Mouse (Mus musculus) erythroblast, embryonic 14.5 days (primary cell): ENCODE data around the gene Olfr1045. TPM values are rescaled to one million over a fixed set of nuclear protein-coding genes. Genes with fewer than 3 reads are reported as not detected.
"Not testable (repeated sequence)": the region's sequence is repeated elsewhere in the genome, so short reads cannot be mapped to it uniquely, and the experiment has no call there.

ENCODE experiments used
- H3K27me3 ChIP-seq: 2 replicates; pipeline ENCODE4 v1.6.1; 2012; ENCODE audit warnings: inconsistent platforms; ENCODE audit not compliant: control insufficient read depth
- H3K36me3 ChIP-seq: 2 replicates; pipeline ENCODE4 v1.6.1; 2012; ENCODE audit warnings: mild to moderate bottlenecking, inconsistent platforms; ENCODE audit not compliant: control insufficient read depth
- H3K4me1 ChIP-seq: 2 replicates; pipeline ENCODE4 v1.6.1; 2012; ENCODE audit warnings: inconsistent platforms; ENCODE audit not compliant: control insufficient read depth
- H3K4me3 ChIP-seq: replicated peaks from 2 replicates; pipeline ENCODE3; 2012; ENCODE audit warnings: moderate library complexity, mild to moderate bottlenecking, inconsistent platforms
- H3K9me3 ChIP-seq: 2 replicates; pipeline ENCODE4 v1.6.1; 2012; ENCODE audit warnings: low read length, inconsistent platforms, mixed read lengths; ENCODE audit not compliant: control insufficient read depth
- GATA1 ChIP-seq: IDR thresholded peaks from 2 replicates; pipeline ENCODE4 v1.6.1; 2012; ENCODE audit warnings: low read length, inconsistent platforms, mixed read lengths
- TAL1 ChIP-seq: IDR thresholded peaks from 3 replicates; pipeline ENCODE4 v1.6.1; 2012; ENCODE audit warnings: low read length, inconsistent platforms, mixed read lengths
- polyA plus RNA-seq: library from polyadenylated mRNA; stranded (reverse); fragments of >175 nt; gene quantifications from 2 replicates; pipeline ENCODE4 v1.2.3, GENCODE M21; 2012

The Olfr1045 gene
- polyA plus RNA-seq, result not detected in 2 replicates

- Histone ChIP-seq H3K36me3 (no peaks in the 10 kb centered on the region), H3K4me1 (no peaks in the 10 kb centered on the region), H3K9me3 (peaks cover 2% of the 10 kb centered on the region; the same call in 1 of the 2 replicates), H3K4me3 (no peak within 1 kb of the TSS), H3K27me3 (no peaks in the 10 kb centered on the region)
- TF ChIP-seq TAL1, result no peak
- no peak for TF ChIP-seq GATA1
Measured at GRCm38 (mm10) chr2:86202909-86203308, at the start of gene Olfr1045. Gene Olfr1045 (minus strand): TSS chr2:86203009.

- Histone ChIP-seq H3K4me3 (no peak within 1 kb of the TSS), H3K9me3 (peaks cover 3% of the 10 kb centered on the region), H3K4me1 (no peaks in the 10 kb centered on the region), H3K27me3 (no peaks in the 10 kb centered on the region), H3K36me3 (no peaks in the 10 kb centered on the region)
- TF ChIP-seq TAL1 (no peak), GATA1 (no peak)
Measured at GRCm38 (mm10) chr2:86240189-86240588, 37.4 kb upstream of the Olfr1045 start, which contains the start of gene Olfr1048. Gene Olfr1048 (minus strand): TSS chr2:86240289.

GRCm38 (mm10) chr2:86231301-86231700 is 28.5 kb upstream of the Olfr1045 start, which contains the start of gene Olfr1047:
Gene Olfr1047 (minus strand): TSS chr2:86231401.
- TF ChIP-seq GATA1 (no peak), TAL1 (no peak)
- Histone ChIP-seq H3K4me1 (no peaks in the 10 kb centered on the region), H3K36me3 (no peaks in the 10 kb centered on the region)

GRCm38 (mm10) chr2:86219214-86219613 is 16.4 kb upstream of the Olfr1045 start, which contains the start of gene Olfr1046:
Gene Olfr1046 (minus strand): TSS chr2:86219314.
- peaks cover 1% of the 10 kb centered on the region; the same call in 1 of the 2 replicates for H3K9me3 ChIP-seq
- H3K27me3 ChIP-seq, result no peaks in the 10 kb centered on the region
- H3K36me3 ChIP-seq, result no peaks in the 10 kb centered on the region
- no peak within 1 kb of the TSS for H3K4me3 ChIP-seq
- no peaks in the 10 kb centered on the region for H3K4me1 ChIP-seq
- no peak for TF ChIP-seq TAL1
- no peak for TF ChIP-seq GATA1

More at GRCm38 (mm10) chr2:86231301-86231700, 28.5 kb upstream of the Olfr1045 start, which contains the start of gene Olfr1047:
- peaks cover 7% of the 10 kb centered on the region for H3K9me3 ChIP-seq
- H3K27me3 ChIP-seq, result no peaks in the 10 kb centered on the region
- H3K4me3 ChIP-seq, result no peak within 1 kb of the TSS

- no peaks in the 10 kb centered on the region for H3K36me3 ChIP-seq
- peaks cover 2% of the 10 kb centered on the region; the same call in 1 of the 2 replicates for H3K9me3 ChIP-seq
- H3K27me3 ChIP-seq, result no peaks in the 10 kb centered on the region
- no peak overlapping the region for H3K4me3 ChIP-seq
- TF ChIP-seq TAL1, result no peak
- H3K4me1 ChIP-seq, result no peaks in the 10 kb centered on the region
Measured at GRCm38 (mm10) chr2:86195863-86196262, 6.9 kb downstream of the Olfr1045 start.

GRCm38 (mm10) chr2:86185583-86185982 is 17.2 kb downstream of the Olfr1045 start, which contains the start of gene Olfr52:
Gene Olfr52 (minus strand): TSS chr2:86185683.
- H3K4me3 ChIP-seq, result no peak within 1 kb of the TSS
- H3K27me3 ChIP-seq, result no peaks in the 10 kb centered on the region
- H3K36me3 ChIP-seq, result no peaks in the 10 kb centered on the region
- peaks cover 5% of the 10 kb centered on the region for H3K9me3 ChIP-seq
- TF ChIP-seq TAL1, result no peak
- no peak for TF ChIP-seq GATA1
- H3K4me1 ChIP-seq, result no peaks in the 10 kb centered on the region

GRCm38 (mm10) chr2:86179950-86180349 is 22.9 kb downstream of the Olfr1045 start:
- no peaks in the 10 kb centered on the region for H3K27me3 ChIP-seq
- H3K4me3 ChIP-seq, result no peak overlapping the region
- TF ChIP-seq GATA1 (no peak), TAL1 (no peak)
- no peaks in the 10 kb centered on the region for H3K36me3 ChIP-seq
- no peaks in the 10 kb centered on the region for H3K4me1 ChIP-seq
- H3K9me3 ChIP-seq, result 0 out of 2 replicates have a peak, but pooled peaks cover 2% of the 10 kb centered on the region

- Histone ChIP-seq H3K4me1 (no peaks in the 10 kb centered on the region), H3K36me3 (no peaks in the 10 kb centered on the region), H3K9me3 (0 out of 2 replicates have a peak, but pooled peaks cover 2% of the 10 kb centered on the region), H3K4me3 (no peak within 1 kb of the TSS), H3K27me3 (no peaks in the 10 kb centered on the region)
- TF ChIP-seq GATA1, result no peak
- no peak for TF ChIP-seq TAL1
Measured at GRCm38 (mm10) chr2:86177720-86178119, 25.1 kb downstream of the Olfr1045 start, which contains the start of gene Olfr1044. Gene Olfr1044 (minus strand): TSS chr2:86177820.

- H3K4me3 ChIP-seq, H3K36me3 ChIP-seq, H3K27me3 ChIP-seq, H3K9me3 ChIP-seq, H3K4me1 ChIP-seq: not testable (repeated sequence)
Measured at GRCm38 (mm10) chr2:86175422-86175821, 27.4 kb downstream of the Olfr1045 start.

GRCm38 (mm10) chr2:86167422-86167821 is 35.4 kb downstream of the Olfr1045 start, which contains the start of gene Olfr1043:
Gene Olfr1043 (minus strand): TSS chr2:86167522.
- Histone ChIP-seq H3K27me3 (no peaks in the 10 kb centered on the region), H3K36me3 (no peaks in the 10 kb centered on the region), H3K9me3 (no peaks in the 10 kb centered on the region; the same call in 1 of the 2 replicates), H3K4me3 (no peak within 1 kb of the TSS), H3K4me1 (no peaks in the 10 kb centered on the region)
- TF ChIP-seq GATA1, result no peak
